Mouse (Mus musculus): ENCODE measurements around the gene Pla1a. TPM values are rescaled to one million over a fixed set of nuclear protein-coding genes. Genes with fewer than 3 reads are reported as not detected.
A peak's percentile ranks its signal among the peaks of the same experiment; 100 is the strongest.
"Not testable (repeated sequence)": the region's sequence is repeated elsewhere in the genome, so short reads cannot be mapped to it uniquely, and the experiment has no call there.

Pla1a gene
- total RNA-seq, 2 experiments from 2014 or later: 0.62 to 0.98 TPM

GRCm38 (mm10) chr16:38458600-38459280, 25.8 kb upstream of the Pla1a start:
- no peak for DNase-seq (ENCODE audit: low spot score in 2 of 2)

- no peak for DNase-seq (ENCODE audit: low spot score in 2 of 2)
Observed at GRCm38 (mm10) chr16:38456812-38457567, 24.0 kb upstream of the Pla1a start.

GRCm38 (mm10) chr16:38455511-38456418, 22.8 kb upstream of the Pla1a start, which contains the start of gene Cd80:
TSS of gene Cd80 (plus strand) at chr16:38455561.
- DNase-seq (ENCODE audit: low spot score in 2 of 2): no peak

GRCm38 (mm10) chr16:38454533-38455254, 21.7 kb upstream of the Pla1a start:
- DNase-seq (ENCODE audit: low spot score in 2 of 2): no peak

- no peak for DNase-seq (ENCODE audit: low spot score in 2 of 2)
Observed at GRCm38 (mm10) chr16:38453952-38454351, 21.0 kb upstream of the Pla1a start.

GRCm38 (mm10) chr16:38453203-38453553, 20.2 kb upstream of the Pla1a start:
- no peak for DNase-seq (ENCODE audit: low spot score in 2 of 2)

- peak; percentile 84 to 91 for DNase-seq (ENCODE audit: low spot score in 2 of 2)
Observed at GRCm38 (mm10) chr16:38452442-38453202, 19.7 kb upstream of the Pla1a start, which contains the start of gene Adprh. TSS of gene Adprh (minus strand) at chr16:38452703.

GRCm38 (mm10) chr16:38451421-38452205, 18.7 kb upstream of the Pla1a start:
- no peak for DNase-seq (ENCODE audit: low spot score in 2 of 2)

- DNase-seq (ENCODE audit: low spot score in 2 of 2): no peak
Observed at GRCm38 (mm10) chr16:38450707-38451106, 17.8 kb upstream of the Pla1a start.

- no peak for DNase-seq (ENCODE audit: low spot score in 2 of 2)
Observed at GRCm38 (mm10) chr16:38448458-38448857, 15.5 kb upstream of the Pla1a start.

GRCm38 (mm10) chr16:38447366-38447765, 14.4 kb upstream of the Pla1a start:
- no peak for DNase-seq (ENCODE audit: low spot score in 2 of 2)

- not testable (repeated sequence) for DNase-seq (ENCODE audit: low spot score in 2 of 2)
Observed at GRCm38 (mm10) chr16:38446141-38446540, 13.2 kb upstream of the Pla1a start.

GRCm38 (mm10) chr16:38445576-38445975, 12.6 kb upstream of the Pla1a start:
- no peak for DNase-seq (ENCODE audit: low spot score in 2 of 2)

GRCm38 (mm10) chr16:38445046-38445445, 12.1 kb upstream of the Pla1a start:
- DNase-seq (ENCODE audit: low spot score in 2 of 2): no peak

- no peak for DNase-seq (ENCODE audit: low spot score in 2 of 2)
Observed at GRCm38 (mm10) chr16:38443721-38444464, 10.9 kb upstream of the Pla1a start.

- DNase-seq (ENCODE audit: low spot score in 2 of 2): no peak
Observed at GRCm38 (mm10) chr16:38442216-38442615, 9.3 kb upstream of the Pla1a start.

- DNase-seq (ENCODE audit: low spot score in 2 of 2): no peak
Observed at GRCm38 (mm10) chr16:38441611-38442010, 8.7 kb upstream of the Pla1a start.

- DNase-seq (ENCODE audit: low spot score in 2 of 2): no peak
Observed at GRCm38 (mm10) chr16:38440403-38440802, 7.5 kb upstream of the Pla1a start.

- DNase-seq (ENCODE audit: low spot score in 2 of 2): no peak
Observed at GRCm38 (mm10) chr16:38439190-38439589, 6.2 kb upstream of the Pla1a start.
